Mouse (Mus musculus): ENCODE data around the gene Cyp8b1. TPM values are rescaled to one million over a fixed set of nuclear protein-coding genes. Genes with fewer than 3 reads are reported as not detected.

Cyp8b1 gene
- polyA plus RNA-seq, 1 experiment from 2014 or later: not detected

GRCm38 (mm10) chr9:121905556-121906185, 10.4 kb downstream of the Cyp8b1 start:
- no peak for ATAC-seq (ENCODE audit: low FRiP score, low TSS enrichment)
- no peaks in the 10 kb centered on the region for H3K9me3 ChIP-seq (ENCODE audit: low read length)
- H3K4me2 ChIP-seq (replicated peaks; ENCODE audit: low read depth, low read length): no peak overlapping the region
- WGBS: 88% methylated on average over 4 of the region's 4 CpGs
- no peak overlapping the region for H3K9ac ChIP-seq (replicated peaks; ENCODE audit: low read length)
- no peaks in the 10 kb centered on the region for H3K27me3 ChIP-seq (ENCODE audit: insufficient read depth, low read length)
- no peak overlapping the region for H3K27ac ChIP-seq (ENCODE audit: low read length)
- peaks cover 3% of the 10 kb centered on the region for H3K4me1 ChIP-seq (ENCODE audit: insufficient read depth, low read length)
- H3K4me3 ChIP-seq (ENCODE audit: low read length): no peak overlapping the region
- H3K36me3 ChIP-seq (ENCODE audit: insufficient read depth, low read length): no peaks in the 10 kb centered on the region

- H3K9me3 ChIP-seq (ENCODE audit: low read length): no peaks in the 10 kb centered on the region
- no peak overlapping the region for H3K27ac ChIP-seq (ENCODE audit: low read length)
- no peak overlapping the region for H3K4me2 ChIP-seq (replicated peaks; ENCODE audit: low read depth, low read length)
- WGBS: 90% methylated on average over 7 of the region's 7 CpGs
- no peak for ATAC-seq (ENCODE audit: low FRiP score, low TSS enrichment)
- no peak overlapping the region for H3K9ac ChIP-seq (replicated peaks; ENCODE audit: low read length)
- no peaks in the 10 kb centered on the region for H3K36me3 ChIP-seq (ENCODE audit: insufficient read depth, low read length)
- H3K27me3 ChIP-seq (ENCODE audit: insufficient read depth, low read length): no peaks in the 10 kb centered on the region
- no peak overlapping the region for H3K4me3 ChIP-seq (ENCODE audit: low read length)
- peaks cover 3% of the 10 kb centered on the region for H3K4me1 ChIP-seq (ENCODE audit: insufficient read depth, low read length)
Measured at GRCm38 (mm10) chr9:121904946-121905345, 11.2 kb downstream of the Cyp8b1 start.

- H3K9ac ChIP-seq (replicated peaks; ENCODE audit: low read length): no peak overlapping the region
- no peak overlapping the region for H3K27ac ChIP-seq (ENCODE audit: low read length)
- ATAC-seq (ENCODE audit: low FRiP score, low TSS enrichment): no peak
- H3K4me2 ChIP-seq (replicated peaks; ENCODE audit: low read depth, low read length): no peak overlapping the region
- H3K27me3 ChIP-seq (ENCODE audit: insufficient read depth, low read length): no peaks in the 10 kb centered on the region
- no peaks in the 10 kb centered on the region for H3K9me3 ChIP-seq (ENCODE audit: low read length)
- H3K4me3 ChIP-seq (ENCODE audit: low read length): no peak overlapping the region
- H3K36me3 ChIP-seq (ENCODE audit: insufficient read depth, low read length): no peaks in the 10 kb centered on the region
- peaks cover 3% of the 10 kb centered on the region for H3K4me1 ChIP-seq (ENCODE audit: insufficient read depth, low read length)
- 78% methylated on average over 4 of the region's 4 CpGs for WGBS
Measured at GRCm38 (mm10) chr9:121904319-121904718, 11.8 kb downstream of the Cyp8b1 start.

GRCm38 (mm10) chr9:121903476-121904305, 12.4 kb downstream of the Cyp8b1 start:
- Histone ChIP-seq H3K9ac (replicated peaks; ENCODE audit: low read length) (no peak overlapping the region), H3K27me3 (ENCODE audit: insufficient read depth, low read length) (no peaks in the 10 kb centered on the region), H3K4me3 (ENCODE audit: low read length) (no peak overlapping the region), H3K9me3 (ENCODE audit: low read length) (no peaks in the 10 kb centered on the region), H3K36me3 (ENCODE audit: insufficient read depth, low read length) (no peaks in the 10 kb centered on the region), H3K27ac (ENCODE audit: low read length) (no peak overlapping the region), H3K4me2 (replicated peaks; ENCODE audit: low read depth, low read length) (no peak overlapping the region), H3K4me1 (ENCODE audit: insufficient read depth, low read length) (peaks cover 3% of the 10 kb centered on the region)
- 81% methylated on average over 8 of the region's 8 CpGs for WGBS
- no peak for ATAC-seq (ENCODE audit: low FRiP score, low TSS enrichment)

- no peaks in the 10 kb centered on the region for H3K9me3 ChIP-seq (ENCODE audit: low read length)
- peaks cover 3% of the 10 kb centered on the region for H3K4me1 ChIP-seq (ENCODE audit: insufficient read depth, low read length)
- H3K27me3 ChIP-seq (ENCODE audit: insufficient read depth, low read length): no peaks in the 10 kb centered on the region
- no peak overlapping the region for H3K27ac ChIP-seq (ENCODE audit: low read length)
- H3K4me3 ChIP-seq (ENCODE audit: low read length): no peak overlapping the region
- H3K9ac ChIP-seq (replicated peaks; ENCODE audit: low read length): no peak overlapping the region
- no peak overlapping the region for H3K4me2 ChIP-seq (replicated peaks; ENCODE audit: low read depth, low read length)
- 64% methylated on average over 5 of the region's 5 CpGs for WGBS
- no peaks in the 10 kb centered on the region for H3K36me3 ChIP-seq (ENCODE audit: insufficient read depth, low read length)
- ATAC-seq (ENCODE audit: low FRiP score, low TSS enrichment): no peak
Measured at GRCm38 (mm10) chr9:121901710-121902700, 14.1 kb downstream of the Cyp8b1 start.

GRCm38 (mm10) chr9:121900282-121900855, 15.7 kb downstream of the Cyp8b1 start:
- Histone ChIP-seq H3K4me3 (ENCODE audit: low read length) (no peak overlapping the region), H3K9me3 (ENCODE audit: low read length) (no peaks in the 10 kb centered on the region), H3K4me2 (replicated peaks; ENCODE audit: low read depth, low read length) (no peak overlapping the region), H3K27me3 (ENCODE audit: insufficient read depth, low read length) (no peaks in the 10 kb centered on the region), H3K9ac (replicated peaks; ENCODE audit: low read length) (no peak overlapping the region), H3K27ac (ENCODE audit: low read length) (no peak overlapping the region), H3K4me1 (ENCODE audit: insufficient read depth, low read length) (peaks cover 4% of the 10 kb centered on the region), H3K36me3 (ENCODE audit: insufficient read depth, low read length) (no peaks in the 10 kb centered on the region)
- ATAC-seq (ENCODE audit: low FRiP score, low TSS enrichment): no peak
- WGBS: 88% methylated on average over 5 of the region's 5 CpGs

GRCm38 (mm10) chr9:121899306-121899705, 16.8 kb downstream of the Cyp8b1 start:
- H3K27me3 ChIP-seq (ENCODE audit: insufficient read depth, low read length): no peaks in the 10 kb centered on the region
- no peak overlapping the region for H3K9ac ChIP-seq (replicated peaks; ENCODE audit: low read length)
- 73% methylated on average over 6 of the region's 6 CpGs for WGBS
- H3K36me3 ChIP-seq (ENCODE audit: insufficient read depth, low read length): no peaks in the 10 kb centered on the region
- no peak overlapping the region for H3K4me2 ChIP-seq (replicated peaks; ENCODE audit: low read depth, low read length)
- ATAC-seq (ENCODE audit: low FRiP score, low TSS enrichment): no peak
- H3K27ac ChIP-seq (ENCODE audit: low read length): no peak overlapping the region
- H3K9me3 ChIP-seq (ENCODE audit: low read length): no peaks in the 10 kb centered on the region
- peaks cover 8% of the 10 kb centered on the region for H3K4me1 ChIP-seq (ENCODE audit: insufficient read depth, low read length)
- no peak overlapping the region for H3K4me3 ChIP-seq (ENCODE audit: low read length)

- Histone ChIP-seq H3K4me2 (replicated peaks; ENCODE audit: low read depth, low read length) (no peak within 1 kb of the TSS), H3K27me3 (ENCODE audit: insufficient read depth, low read length) (no peaks in the 10 kb centered on the region), H3K27ac (ENCODE audit: low read length) (no peak within 1 kb of the TSS), H3K9ac (replicated peaks; ENCODE audit: low read length) (no peak within 1 kb of the TSS), H3K4me1 (ENCODE audit: insufficient read depth, low read length) (peaks cover 8% of the 10 kb centered on the region), H3K9me3 (ENCODE audit: low read length) (no peaks in the 10 kb centered on the region), H3K4me3 (ENCODE audit: low read length) (no peak within 1 kb of the TSS), H3K36me3 (ENCODE audit: insufficient read depth, low read length) (no peaks in the 10 kb centered on the region)
- WGBS: 80% methylated on average over 9 of the region's 9 CpGs
- peak; percentile 24; the same call in 1 of the 2 replicates for ATAC-seq (ENCODE audit: low FRiP score, low TSS enrichment)
Measured at GRCm38 (mm10) chr9:121898245-121898644, 17.9 kb downstream of the Cyp8b1 start, which contains the start of gene Ackr2. Gene Ackr2 (plus strand): TSS chr9:121898355.

GRCm38 (mm10) chr9:121896820-121897219, 19.3 kb downstream of the Cyp8b1 start:
- WGBS: 50% methylated on average over 4 of the region's 4 CpGs
- Histone ChIP-seq H3K9me3 (ENCODE audit: low read length) (no peaks in the 10 kb centered on the region), H3K9ac (replicated peaks; ENCODE audit: low read length) (no peak overlapping the region), H3K27me3 (ENCODE audit: insufficient read depth, low read length) (no peaks in the 10 kb centered on the region), H3K27ac (ENCODE audit: low read length) (no peak overlapping the region), H3K4me2 (replicated peaks; ENCODE audit: low read depth, low read length) (no peak overlapping the region), H3K4me3 (ENCODE audit: low read length) (no peak overlapping the region), H3K36me3 (ENCODE audit: insufficient read depth, low read length) (no peaks in the 10 kb centered on the region), H3K4me1 (ENCODE audit: insufficient read depth, low read length) (peaks cover 6% of the 10 kb centered on the region)
- ATAC-seq (ENCODE audit: low FRiP score, low TSS enrichment): no peak

Data from kidney, embryonic 16.5 days (tissue).